Mouse (Mus musculus) olfactory bulb, adult 2 months (tissue): Measurements from ENCODE around the gene Ano6. TPM values are rescaled to one million over a fixed set of nuclear protein-coding genes. Genes with fewer than 3 reads are reported as not detected.

Source experiments
- H3K27ac ChIP-seq: fragments of 200-500 bp; 2 replicates; pipeline ENCODE4 v1.5.1; 2012; ENCODE audit warnings: low read depth, low read length; ENCODE audit not compliant: insufficient read depth
- H3K4me1 ChIP-seq: fragments of 200-500 bp; 2 replicates; pipeline ENCODE4 v1.6.1; 2012; ENCODE audit warnings: low read length; ENCODE audit not compliant: control insufficient read depth, insufficient read depth
- H3K4me3 ChIP-seq: fragments of 200-500 bp; 2 replicates; pipeline ENCODE4 v1.5.1; 2012; ENCODE audit warnings: mild to moderate bottlenecking, low read depth, low read length, moderate library complexity; ENCODE audit not compliant: insufficient read depth
- CTCF ChIP-seq: fragments of 200-500 bp; IDR thresholded peaks from 2 replicates; pipeline ENCODE4 v1.5.1; 2012; ENCODE audit warnings: low read depth, mild to moderate bottlenecking, low read length, moderate library complexity; ENCODE audit not compliant: insufficient read depth
- POLR2A ChIP-seq: fragments of 200-500 bp; IDR thresholded peaks from 2 replicates; pipeline ENCODE4 v1.6.1; 2012; ENCODE audit warnings: mild to moderate bottlenecking, low read depth, low read length, moderate library complexity; ENCODE audit not compliant: insufficient read depth
- WGBS: fragments of 180-500 bp; shearing (Covaris S2); methylation state at CpG from one replicate; pipeline ENCODE4 v1.1.7; 2018; 5-methylcytosine and 5-hydroxymethylcytosine counted together
- polyA plus RNA-seq: library from polyadenylated mRNA; stranded (reverse); fragments of >200 nt; gene quantifications from 2 replicates; pipeline ENCODE4 v1.2.4, GENCODE M21; 2012; ENCODE audit warnings: low replicate concordance; ENCODE audit not compliant: missing spikeins, insufficient read depth, insufficient read length

The Ano6 gene
- polyA plus RNA-seq, 1 experiment: not detected

- Histone ChIP-seq H3K4me1 (peaks cover 15% of the 10 kb centered on the region), H3K27ac (no peak overlapping the region; the same call in 1 of the 2 replicates), H3K4me3 (no peak overlapping the region)
- WGBS: 57% methylated on average over 10 of the region's 10 CpGs
- TF ChIP-seq POLR2A: no peak
- TF ChIP-seq CTCF: no peak
Measured at GRCm38 (mm10) chr15:95880616-95881151, 90.0 kb downstream of the Ano6 start.

- no peak for TF ChIP-seq POLR2A
- no peak for TF ChIP-seq CTCF
- Histone ChIP-seq H3K4me3 (no peak overlapping the region), H3K27ac (no peak overlapping the region), H3K4me1 (peaks cover 29% of the 10 kb centered on the region)
- WGBS: 77% methylated on average over 4 of the region's 4 CpGs
Measured at GRCm38 (mm10) chr15:95882436-95882835, 91.8 kb downstream of the Ano6 start.

- TF ChIP-seq POLR2A (no peak), CTCF (no peak)
- Histone ChIP-seq H3K4me3 (no peak overlapping the region), H3K4me1 (peaks cover 30% of the 10 kb centered on the region), H3K27ac (no peak overlapping the region)
- WGBS: 67% methylated on average over 6 of the region's 6 CpGs
Measured at GRCm38 (mm10) chr15:95883559-95883958, 92.9 kb downstream of the Ano6 start.

- WGBS: 54% methylated on average over 10 of the region's 10 CpGs
- no peak overlapping the region for H3K4me3 ChIP-seq
- H3K27ac ChIP-seq: peak overlapping the region; percentile 96
- H3K4me1 ChIP-seq: peaks cover 32% of the 10 kb centered on the region
- TF ChIP-seq POLR2A (no peak), CTCF (no peak)
Measured at GRCm38 (mm10) chr15:95884658-95885620, 94.3 kb downstream of the Ano6 start.

GRCm38 (mm10) chr15:95885953-95886820, 95.5 kb downstream of the Ano6 start:
- H3K27ac ChIP-seq: peak overlapping the region; percentile 96
- H3K4me1 ChIP-seq: peaks cover 29% of the 10 kb centered on the region
- WGBS: 44% methylated on average over 18 of the region's 18 CpGs
- TF ChIP-seq CTCF: no peak
- TF ChIP-seq POLR2A: no peak
- no peak overlapping the region for H3K4me3 ChIP-seq

- Histone ChIP-seq H3K4me1 (peaks cover 29% of the 10 kb centered on the region), H3K27ac (peak overlapping the region; percentile 91), H3K4me3 (no peak overlapping the region)
- TF ChIP-seq POLR2A: no peak
- TF ChIP-seq CTCF: no peak
- WGBS: 10% methylated on average over 5 of the region's 5 CpGs
Measured at GRCm38 (mm10) chr15:95887365-95887764, 96.7 kb downstream of the Ano6 start.

GRCm38 (mm10) chr15:95888556-95888955, 97.9 kb downstream of the Ano6 start:
- TF ChIP-seq CTCF (no peak), POLR2A (no peak)
- H3K27ac ChIP-seq: peak overlapping the region; percentile 4; the same call in 1 of the 2 replicates
- peaks cover 32% of the 10 kb centered on the region for H3K4me1 ChIP-seq
- no peak overlapping the region for H3K4me3 ChIP-seq
- WGBS: 85% methylated on average over 5 of the region's 5 CpGs

- Histone ChIP-seq H3K4me1 (peaks cover 27% of the 10 kb centered on the region), H3K4me3 (no peak overlapping the region), H3K27ac (no peak overlapping the region)
- 95% methylated on average over 5 of the region's 5 CpGs for WGBS
- TF ChIP-seq POLR2A (no peak), CTCF (no peak)
Measured at GRCm38 (mm10) chr15:95890368-95890767, 99.7 kb downstream of the Ano6 start.

- 88% methylated on average over 4 of the region's 4 CpGs for WGBS
- Histone ChIP-seq H3K27ac (no peak overlapping the region), H3K4me1 (peaks cover 18% of the 10 kb centered on the region), H3K4me3 (no peak overlapping the region)
- TF ChIP-seq POLR2A (no peak), CTCF (no peak)
Measured at GRCm38 (mm10) chr15:95892171-95892570, 101.5 kb downstream of the Ano6 start.
